Mouse (Mus musculus) urinary bladder, postnatal 36 days (tissue): ENCODE results near the gene Slc44a1.

Source experiments
- DNase-seq, 2 experiments: peaks; one replicate each; pipeline ENCODE4 v3.0.0; 2022; ENCODE audit warnings: low spot score in 2 of 2, mixed read lengths in 1 of 2

Slc44a1 gene

GRCm38 (mm10) chr4:53465887-53466286 lies 25.7 kb downstream of the Slc44a1 start:
- DNase-seq: no peak

DNA sequence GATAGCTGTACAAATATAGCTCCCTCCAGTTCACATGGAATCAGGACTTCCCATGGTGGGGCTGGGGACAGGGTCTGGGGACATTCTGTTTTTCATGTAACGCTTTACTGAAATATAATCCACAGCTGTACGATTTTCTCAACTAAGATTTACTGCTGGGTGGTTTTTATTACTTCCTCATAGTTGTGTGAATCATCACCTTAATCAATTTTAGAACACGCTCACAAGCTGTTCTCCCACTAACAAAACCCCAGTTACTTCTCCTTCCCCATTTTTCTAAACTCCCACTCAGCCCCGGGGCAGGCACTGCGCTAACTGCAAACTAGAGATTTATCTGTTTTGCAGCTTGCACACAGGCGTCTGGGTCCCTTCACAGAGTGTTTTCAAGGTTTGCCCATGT lies 28.8 kb downstream of the Slc44a1 start:
- no peak for DNase-seq

DNA sequence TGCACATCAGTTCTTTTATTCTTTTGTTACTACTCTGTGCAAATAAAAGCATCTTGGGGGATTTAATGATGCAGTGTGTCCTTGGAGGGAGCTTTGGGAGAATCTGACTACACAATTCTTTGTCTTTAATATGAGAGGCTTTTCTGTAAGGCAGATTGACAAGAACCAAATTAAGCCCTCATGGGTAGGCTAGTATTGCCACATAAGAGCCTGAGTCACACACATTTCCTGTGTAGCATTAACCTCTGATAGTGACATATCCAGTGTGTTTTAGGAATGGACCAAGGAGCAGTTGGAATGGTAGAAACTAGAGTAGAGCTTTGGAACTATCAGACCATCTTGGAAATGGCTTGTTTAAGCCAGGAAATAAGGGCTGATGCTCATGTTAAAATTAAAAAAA lies 33.9 kb downstream of the Slc44a1 start:
- DNase-seq: no peak

DNA sequence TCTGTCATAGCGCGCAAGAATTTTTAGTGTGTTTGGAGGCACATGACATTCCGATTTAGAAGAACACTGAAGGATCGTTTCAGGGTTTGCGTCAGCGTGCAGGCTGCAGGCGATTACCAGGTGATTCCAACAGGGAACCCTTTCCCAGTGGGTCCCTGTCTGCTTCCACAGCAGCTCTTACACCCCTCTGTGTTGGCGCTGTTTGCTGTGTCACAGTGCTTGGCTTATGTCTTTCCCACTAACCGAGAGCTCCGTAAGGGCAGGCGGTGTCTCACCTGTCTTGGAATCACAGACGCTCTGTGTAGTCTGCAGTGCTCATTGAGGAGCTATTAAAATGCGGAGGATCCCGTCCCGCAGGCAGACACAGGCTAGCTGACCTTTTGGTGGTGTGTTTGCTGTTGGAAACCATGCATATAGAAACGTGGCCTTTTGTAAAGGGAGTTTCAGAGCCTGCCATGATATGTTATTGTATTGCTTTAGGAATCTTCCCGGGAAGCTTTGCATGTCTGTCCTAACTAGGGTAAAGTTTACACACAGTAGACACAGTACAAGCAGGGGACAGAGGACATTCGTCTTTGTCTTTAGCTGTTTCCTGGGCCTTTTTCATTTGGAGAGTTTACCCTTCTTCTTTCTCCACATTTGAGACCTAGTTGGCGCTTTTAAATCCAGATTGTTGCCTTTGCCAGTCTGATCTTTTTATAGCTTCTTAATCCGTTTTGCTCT lies 35.2 kb downstream of the Slc44a1 start:
- no peak for DNase-seq

DNA sequence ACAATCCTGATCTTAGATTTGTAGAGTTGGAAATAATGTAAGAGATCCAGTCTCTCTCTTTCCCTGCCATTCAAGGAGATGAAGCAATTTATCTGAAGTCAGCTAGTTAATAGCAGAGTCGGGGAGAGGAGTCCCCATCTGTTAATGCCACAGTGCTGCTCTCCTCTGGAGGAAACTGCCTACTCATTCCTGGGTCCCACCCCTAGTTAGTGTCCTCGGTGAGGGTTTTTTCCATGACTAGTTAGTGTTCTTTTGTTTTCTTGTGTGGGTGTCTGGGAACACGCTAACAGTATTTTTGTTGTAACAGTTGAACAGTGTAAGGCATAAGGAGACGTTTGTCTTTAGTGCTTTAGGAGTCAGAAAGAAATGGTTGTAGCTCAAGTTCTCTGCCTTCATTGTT lies 38.4 kb downstream of the Slc44a1 start:
- no peak for DNase-seq

DNA sequence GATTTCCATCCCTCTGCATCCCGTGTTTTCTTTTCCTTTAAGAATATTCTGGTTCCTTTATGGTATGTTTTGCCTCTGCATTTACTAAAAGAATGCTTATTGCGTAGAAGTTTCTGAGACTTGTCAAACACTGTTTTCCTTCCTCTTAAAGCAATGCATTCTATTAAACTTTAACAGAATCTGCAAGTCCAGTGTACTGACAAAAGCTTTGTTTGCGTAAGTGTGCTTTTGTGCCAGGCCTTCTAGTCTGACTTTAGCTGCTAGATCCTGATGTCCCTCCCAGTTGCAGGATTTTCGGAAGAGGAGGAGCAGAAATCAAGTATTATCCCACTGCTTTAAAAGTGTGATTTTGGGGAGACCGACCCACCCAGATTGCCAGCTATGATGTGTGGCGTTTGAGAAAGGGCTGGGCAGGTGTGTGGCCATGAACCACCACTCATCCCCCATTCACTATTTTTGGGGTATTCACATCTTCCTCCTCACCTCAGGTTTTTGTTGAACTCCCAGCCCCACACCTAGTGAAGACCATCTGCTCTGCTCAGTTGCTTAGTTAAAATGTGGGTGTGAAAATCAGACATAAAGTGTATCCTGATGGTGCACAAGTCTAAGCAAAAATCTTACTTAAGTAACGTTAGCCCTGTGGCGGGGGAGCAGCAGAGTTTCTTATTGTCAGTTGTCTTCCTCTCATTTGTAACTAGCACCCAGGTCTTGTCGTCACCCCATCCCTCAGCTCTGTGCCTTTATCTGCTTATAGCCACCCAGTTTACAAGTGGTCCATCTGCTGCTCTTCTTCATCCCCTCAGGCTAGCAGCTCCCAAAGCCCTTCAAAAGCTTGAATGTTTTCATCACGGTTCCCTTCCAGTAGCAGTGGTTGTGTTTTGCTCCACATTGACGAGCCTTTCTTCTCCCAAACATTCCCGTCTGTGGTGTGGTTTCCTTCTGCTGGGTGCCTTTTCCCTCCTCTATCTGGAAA lies 47.3 kb downstream of the Slc44a1 start:
- DNase-seq: no peak

GRCm38 (mm10) chr4:53488803-53489202 lies 48.6 kb downstream of the Slc44a1 start:
- DNase-seq: no peak

GRCm38 (mm10) chr4:53490371-53490770 lies 50.2 kb downstream of the Slc44a1 start:
- DNase-seq: no peak

GRCm38 (mm10) chr4:53491269-53491668 lies 51.1 kb downstream of the Slc44a1 start:
- DNase-seq: no peak

- no peak for DNase-seq
These were observed 55.4 kb downstream of the Slc44a1 start for GRCm38 (mm10) chr4:53495646-53496045.

DNA sequence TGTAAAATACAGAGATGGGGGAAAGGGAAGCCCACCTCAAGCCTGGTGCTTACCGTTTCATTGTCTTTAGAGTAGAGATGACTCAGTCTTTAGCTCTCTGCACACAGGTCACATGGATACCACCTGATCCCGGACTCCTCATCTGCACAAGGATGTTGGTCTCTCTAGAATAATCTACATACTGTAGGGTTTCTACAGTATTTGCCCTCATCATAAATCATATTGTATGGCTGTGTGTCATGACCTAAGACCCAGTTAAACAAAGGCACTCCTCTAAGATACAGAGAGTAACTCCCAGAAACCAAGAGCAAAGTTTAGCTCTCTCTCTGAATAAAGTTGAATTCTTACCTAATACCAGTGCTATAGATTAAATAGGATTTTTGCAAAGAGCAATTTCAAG lies 62.6 kb downstream of the Slc44a1 start:
- no peak for DNase-seq

GRCm38 (mm10) chr4:53512131-53512916 lies 72.1 kb downstream of the Slc44a1 start:
- no peak for DNase-seq

GRCm38 (mm10) chr4:53513276-53514081 lies 73.3 kb downstream of the Slc44a1 start:
- DNase-seq: no peak

GRCm38 (mm10) chr4:53516011-53516532 lies 75.9 kb downstream of the Slc44a1 start:
- no peak for DNase-seq

- no peak for DNase-seq
These were observed 79.2 kb downstream of the Slc44a1 start for GRCm38 (mm10) chr4:53519429-53519828.

GRCm38 (mm10) chr4:53521028-53521427 lies 80.8 kb downstream of the Slc44a1 start:
- no peak for DNase-seq

DNA sequence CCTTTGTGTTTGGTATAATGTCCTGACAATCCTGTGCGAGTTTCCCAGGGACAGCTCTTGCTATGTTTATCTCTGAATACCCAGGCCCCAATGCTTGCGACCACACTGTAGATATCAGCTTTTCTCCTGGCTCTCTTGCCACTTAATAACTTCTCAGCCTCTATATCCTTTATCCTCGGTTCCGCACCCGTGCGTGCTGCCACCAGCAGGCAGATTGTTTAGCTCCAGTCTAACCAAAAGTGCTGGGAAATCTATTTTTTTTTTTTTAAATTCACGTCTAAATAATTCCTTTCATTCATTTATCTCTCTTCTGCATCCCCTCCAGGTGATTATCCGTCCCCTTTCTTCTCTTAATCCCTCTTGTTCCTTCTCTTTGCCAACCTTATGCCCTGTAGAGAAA lies 82.4 kb downstream of the Slc44a1 start:
- no peak for DNase-seq

- no peak for DNase-seq
These were observed 85.3 kb downstream of the Slc44a1 start for GRCm38 (mm10) chr4:53525503-53525902.

DNA sequence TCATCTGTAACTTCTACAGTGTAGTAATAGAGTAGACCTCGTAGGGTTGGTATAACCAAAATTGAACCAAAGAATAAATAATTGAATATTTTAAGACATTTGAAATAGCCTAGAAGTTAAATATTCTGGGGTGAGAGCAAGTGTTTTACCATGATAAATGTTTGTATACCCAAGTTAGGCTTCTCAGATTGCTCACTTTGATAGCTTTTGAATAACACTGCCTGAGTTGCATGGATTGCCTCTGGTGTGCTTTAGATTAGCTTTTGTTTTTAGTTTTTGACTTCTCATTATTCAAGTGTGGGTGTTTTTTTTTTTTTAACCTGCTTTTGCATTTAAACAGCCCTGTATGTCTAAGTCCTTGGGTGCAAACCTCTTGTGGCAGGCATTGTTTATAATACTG lies 85.8 kb downstream of the Slc44a1 start:
- DNase-seq: no peak

GRCm38 (mm10) chr4:53526446-53526845 lies 86.2 kb downstream of the Slc44a1 start:
- no peak for DNase-seq

- no peak for DNase-seq
These were observed 95.6 kb downstream of the Slc44a1 start for GRCm38 (mm10) chr4:53535795-53536194.
